Mouse (Mus musculus) heart, embryonic 14.5 days (tissue): ENCODE measurements around the gene Dppa1. TPM values are rescaled to one million over a fixed set of nuclear protein-coding genes. Genes with fewer than 3 reads are reported as not detected.

ENCODE experiments used
- polyA plus RNA-seq: library from polyadenylated mRNA; unstranded; fragments of >200 nt; fragmentation: Nextera tagmentation; extraction: Ambion mirVana; gene quantifications from 2 replicates; pipeline ENCODE4 v1.2.1, GENCODE M21; 2014

The Dppa1 gene
- polyA plus RNA-seq, 1 experiment from 2014 or later = not detected

Other genes with a start within 250 kb of the Dppa1 start
- not detected in 2 replicates for gene Itk, start 239.7 kb downstream of the Dppa1 start, polyA plus RNA-seq
- gene Fam71b, start 232.7 kb downstream of the Dppa1 start, polyA plus RNA-seq = not detected in 2 replicates
- gene Med7, start 192.3 kb downstream of the Dppa1 start, polyA plus RNA-seq = 50.9 and 54.2 TPM in 2 replicates
- 0.28 and 0.38 TPM in 2 replicates for gene Havcr2, start 174.3 kb downstream of the Dppa1 start, polyA plus RNA-seq
- not detected in 2 replicates for gene Gm12169, start 105.0 kb downstream of the Dppa1 start, polyA plus RNA-seq
- 0.19 and 0.45 TPM in 2 replicates for gene BC053393, start 57.7 kb downstream of the Dppa1 start, polyA plus RNA-seq
- gene Timd2, start 77.8 kb upstream of the Dppa1 start, polyA plus RNA-seq = not detected in 2 replicates
- not detected in 2 replicates for gene Havcr1, start 105.8 kb upstream of the Dppa1 start, polyA plus RNA-seq
- 0.20 and 0.47 TPM in 2 replicates for gene Timd4, start 181.5 kb upstream of the Dppa1 start, polyA plus RNA-seq